Mouse (Mus musculus) forebrain, postnatal 0 days (tissue): Measurements from ENCODE around the gene Bicdl1. TPM values are rescaled to one million over a fixed set of nuclear protein-coding genes. Genes with fewer than 3 reads are reported as not detected.

Experiments used
- ATAC-seq: fragments of 200-750 bp; cut with Nextera tagmentation; 2 replicates; pipeline ENCODE4 v1.8.0; 2017; ENCODE audit warnings: mild to moderate bottlenecking, moderate library complexity
- DNase-seq: peaks from one replicate; pipeline ENCODE4 v3.0.0-alpha.2; 2015
- H3K27ac ChIP-seq: fragments of 300-500 bp; sonication (generic); 2 replicates; pipeline ENCODE4 v1.5.1; 2014; ENCODE audit warnings: low read depth, mild to moderate bottlenecking, antibody characterized with exemption, low read length, moderate library complexity, mixed read lengths
- H3K27me3 ChIP-seq: fragments of 300-500 bp; sonication (generic); 2 replicates; pipeline ENCODE4 v1.6.1; 2014; ENCODE audit warnings: mild to moderate bottlenecking, low read length, mixed read lengths; ENCODE audit not compliant: insufficient read depth
- H3K36me3 ChIP-seq: fragments of 300-500 bp; sonication (generic); 2 replicates; pipeline ENCODE4 v1.6.1; 2014; ENCODE audit warnings: mild to moderate bottlenecking, moderate library complexity; ENCODE audit not compliant: insufficient read depth
- H3K4me1 ChIP-seq: fragments of 300-500 bp; sonication (generic); 2 replicates; pipeline ENCODE4 v1.6.1; 2014; ENCODE audit warnings: antibody characterized with exemption; ENCODE audit not compliant: insufficient read depth
- H3K4me2 ChIP-seq: fragments of 300-500 bp; sonication (generic); 2 replicates; pipeline ENCODE4 v1.6.1; 2014; ENCODE audit warnings: low read depth, mild to moderate bottlenecking, moderate library complexity
- H3K4me3 ChIP-seq: fragments of 300-500 bp; sonication (generic); 2 replicates; pipeline ENCODE4 v1.5.1; 2014; ENCODE audit warnings: low read depth, low read length, mixed read lengths
- H3K9ac ChIP-seq: fragments of 300-500 bp; sonication (generic); 2 replicates; pipeline ENCODE4 v1.6.1; 2014; ENCODE audit warnings: mild to moderate bottlenecking
- H3K9me3 ChIP-seq: fragments of 300-500 bp; sonication (generic); 2 replicates; pipeline ENCODE4 v1.6.1; 2016; ENCODE audit warnings: low read length
- CTCF ChIP-seq: sonication (generic); IDR thresholded peaks from 2 replicates; pipeline ENCODE4 v1.5.1; 2016; ENCODE audit warnings: antibody characterized with exemption, control low read depth, low read depth
- WGBS: fragments of 180-500 bp; shearing (Covaris S2); extraction: QIAGEN DNeasy Blood & Tissue Kit; methylation state at CpG from one replicate; pipeline ENCODE4 v1.1.7; 2014; 5-methylcytosine and 5-hydroxymethylcytosine counted together
- polyA plus RNA-seq: library from polyadenylated mRNA; unstranded; fragments of >200 nt; fragmentation: Nextera tagmentation; extraction: Ambion mirVana; gene quantifications from 2 replicates; pipeline ENCODE4 v1.2.1, GENCODE M21; 2015
- total RNA-seq: library from RNA; depleted of rRNA; stranded (reverse); fragments of >200 nt; gene quantifications from 2 replicates; pipeline ENCODE4 v1.2.3, GENCODE M21; 2014

The Bicdl1 gene
- total and polyA plus RNA-seq, 2 experiments from 2014 or later, result 27.6 to 184 TPM

- Histone ChIP-seq H3K4me1 (peaks cover 4% of the 10 kb centered on the region; the same call in 1 of the 2 replicates), H3K36me3 (peaks cover 33% of the 10 kb centered on the region), H3K9ac (no peak overlapping the region), H3K9me3 (no peaks in the 10 kb centered on the region), H3K27ac (no peak overlapping the region), H3K4me2 (no peak overlapping the region), H3K4me3 (no peak overlapping the region), H3K27me3 (no peaks in the 10 kb centered on the region)
- no peak for DNase-seq
- ATAC-seq, result no peak
- 84% methylated on average over 22 of the region's 22 CpGs for WGBS
- no peak for TF ChIP-seq CTCF
Measured at GRCm38 (mm10) chr5:115662658-115663057, 68.8 kb downstream of the Bicdl1 start.

- Histone ChIP-seq H3K4me3 (no peak overlapping the region), H3K9me3 (no peaks in the 10 kb centered on the region), H3K36me3 (peaks cover 43% of the 10 kb centered on the region), H3K9ac (no peak overlapping the region), H3K4me1 (no peaks in the 10 kb centered on the region), H3K4me2 (no peak overlapping the region), H3K27ac (no peak overlapping the region), H3K27me3 (no peaks in the 10 kb centered on the region)
- TF ChIP-seq CTCF, result no peak
- 85% methylated on average over 6 of the region's 6 CpGs for WGBS
- ATAC-seq, result no peak
- no peak for DNase-seq
Measured at GRCm38 (mm10) chr5:115658352-115658751, 73.1 kb downstream of the Bicdl1 start.

- no peak for TF ChIP-seq CTCF
- WGBS, result 86% methylated on average over 1 of the region's 1 CpGs
- no peak overlapping the region for H3K9ac ChIP-seq
- no peaks in the 10 kb centered on the region for H3K27me3 ChIP-seq
- H3K9me3 ChIP-seq, result no peaks in the 10 kb centered on the region
- H3K36me3 ChIP-seq, result peaks cover 40% of the 10 kb centered on the region
- no peak overlapping the region for H3K4me2 ChIP-seq
- H3K4me1 ChIP-seq, result 0 out of 2 replicates have a peak, but pooled peaks cover 4% of the 10 kb centered on the region
- DNase-seq (no peak), ATAC-seq (no peak)
- no peak overlapping the region for H3K27ac ChIP-seq
- H3K4me3 ChIP-seq, result no peak overlapping the region
Measured at GRCm38 (mm10) chr5:115657234-115657633, 74.2 kb downstream of the Bicdl1 start.

GRCm38 (mm10) chr5:115656677-115657076 lies 74.7 kb downstream of the Bicdl1 start:
- ATAC-seq, result no peak
- no peak for TF ChIP-seq CTCF

GRCm38 (mm10) chr5:115653776-115654175 lies 77.6 kb downstream of the Bicdl1 start:
- DNase-seq, result no peak

More at GRCm38 (mm10) chr5:115656677-115657076, 74.7 kb downstream of the Bicdl1 start:
- 80% methylated on average over 6 of the region's 6 CpGs for WGBS
- Histone ChIP-seq H3K27me3 (no peaks in the 10 kb centered on the region), H3K9ac (no peak overlapping the region), H3K9me3 (no peaks in the 10 kb centered on the region), H3K4me3 (no peak overlapping the region), H3K4me2 (no peak overlapping the region), H3K36me3 (peaks cover 34% of the 10 kb centered on the region), H3K27ac (no peak overlapping the region), H3K4me1 (0 out of 2 replicates have a peak, but pooled peaks cover 7% of the 10 kb centered on the region)
- no peak for DNase-seq

GRCm38 (mm10) chr5:115652681-115653575 lies 78.5 kb downstream of the Bicdl1 start:
- TF ChIP-seq CTCF, result peak; percentile 97
- ATAC-seq (peak; percentile 99), DNase-seq (peak; percentile 99)
- Histone ChIP-seq H3K4me1 (0 out of 2 replicates have a peak, but pooled peaks cover 7% of the 10 kb centered on the region), H3K9me3 (no peaks in the 10 kb centered on the region), H3K4me2 (peak overlapping the region; percentile 65), H3K27ac (peak overlapping the region; percentile 77), H3K27me3 (no peaks in the 10 kb centered on the region), H3K36me3 (peaks cover 39% of the 10 kb centered on the region), H3K9ac (peak overlapping the region; percentile 49), H3K4me3 (peak overlapping the region; percentile 35)
- 5% methylated on average over 35 of the region's 35 CpGs for WGBS

More at GRCm38 (mm10) chr5:115653776-115654175, 77.6 kb downstream of the Bicdl1 start:
- Histone ChIP-seq H3K36me3 (peaks cover 37% of the 10 kb centered on the region), H3K27ac (no peak overlapping the region), H3K4me2 (no peak overlapping the region), H3K9ac (no peak overlapping the region), H3K4me3 (no peak overlapping the region), H3K9me3 (no peaks in the 10 kb centered on the region), H3K4me1 (0 out of 2 replicates have a peak, but pooled peaks cover 7% of the 10 kb centered on the region), H3K27me3 (no peaks in the 10 kb centered on the region)
- no peak for ATAC-seq
- WGBS, result 90% methylated on average over 12 of the region's 12 CpGs
- no peak for TF ChIP-seq CTCF

GRCm38 (mm10) chr5:115651821-115652220 lies 79.6 kb downstream of the Bicdl1 start:
- TF ChIP-seq CTCF, result no peak
- H3K27ac ChIP-seq, result no peak overlapping the region
- no peak for ATAC-seq
- DNase-seq, result no peak
- 0 out of 2 replicates have a peak overlapping the region, but pooled peaks have one; percentile 65 for H3K4me2 ChIP-seq
- 90% methylated on average over 10 of the region's 10 CpGs for WGBS
- 0 out of 2 replicates have a peak overlapping the region, but pooled peaks have one; percentile 49 for H3K9ac ChIP-seq
- peaks cover 41% of the 10 kb centered on the region; the same call in 1 of the 2 replicates for H3K36me3 ChIP-seq
- H3K9me3 ChIP-seq, result no peaks in the 10 kb centered on the region
- H3K4me1 ChIP-seq, result 0 out of 2 replicates have a peak, but pooled peaks cover 7% of the 10 kb centered on the region
- no peak overlapping the region for H3K4me3 ChIP-seq
- no peaks in the 10 kb centered on the region for H3K27me3 ChIP-seq
